Mouse (Mus musculus) neural tube, embryonic 11.5 days (tissue): ENCODE results near the gene Gm13275. TPM values are rescaled to one million over a fixed set of nuclear protein-coding genes. Genes with fewer than 3 reads are reported as not detected.
"Not testable (repeated sequence)": the region's sequence is repeated elsewhere in the genome, so short reads cannot be mapped to it uniquely, and the experiment has no call there.

Experiments
- ATAC-seq: fragments of 200-750 bp; cut with Nextera tagmentation; 2 replicates; pipeline ENCODE4 v1.8.0; 2017; ENCODE audit warnings: moderate number of reproducible peaks, mild to moderate bottlenecking, moderate TSS enrichment, moderate library complexity; ENCODE audit not compliant: insufficient read depth, low FRiP score, low TSS enrichment
- DNase-seq: peaks from one replicate; pipeline ENCODE4 v3.0.0-alpha.2; 2015; ENCODE audit warnings: low spot score
- H3K27ac ChIP-seq: fragments of 300-500 bp; sonication (generic); 2 replicates; pipeline ENCODE4 v1.5.1; 2014; ENCODE audit warnings: low read depth, mild to moderate bottlenecking, low read length
- H3K27me3 ChIP-seq: fragments of 300-500 bp; sonication (generic); 2 replicates; pipeline ENCODE4 v1.6.1; 2014; ENCODE audit warnings: mild to moderate bottlenecking, low read length, mixed read lengths; ENCODE audit not compliant: control insufficient read depth, insufficient read depth
- H3K36me3 ChIP-seq: fragments of 300-500 bp; sonication (generic); 2 replicates; pipeline ENCODE4 v1.6.1; 2014; ENCODE audit warnings: mild to moderate bottlenecking, low read length, moderate library complexity, mixed read lengths; ENCODE audit not compliant: control insufficient read depth, insufficient read depth
- H3K4me1 ChIP-seq: fragments of 300-500 bp; sonication (generic); 2 replicates; pipeline ENCODE4 v1.6.1; 2014; ENCODE audit warnings: low read length, mixed read lengths; ENCODE audit not compliant: control insufficient read depth, insufficient read depth
- H3K4me2 ChIP-seq: fragments of 300-500 bp; sonication (generic); 2 replicates; pipeline ENCODE4 v1.6.1; 2014; ENCODE audit warnings: low read depth, mild to moderate bottlenecking, moderate library complexity
- H3K4me3 ChIP-seq: fragments of 300-500 bp; sonication (generic); 2 replicates; pipeline ENCODE4 v1.5.1; 2014; ENCODE audit warnings: low read depth, low read length
- H3K9ac ChIP-seq: fragments of 300-500 bp; sonication (generic); 2 replicates; pipeline ENCODE4 v1.6.1; 2014; ENCODE audit warnings: mild to moderate bottlenecking, low read length
- H3K9me3 ChIP-seq: fragments of 300-500 bp; sonication (generic); 2 replicates; pipeline ENCODE4 v1.6.1; 2016; ENCODE audit warnings: low read length; ENCODE audit not compliant: control insufficient read depth
- WGBS: fragments of 180-500 bp; shearing (Covaris S2); extraction: QIAGEN DNeasy Blood & Tissue Kit; methylation state at CpG from one replicate; pipeline ENCODE4 v1.1.7; 2014; 5-methylcytosine and 5-hydroxymethylcytosine counted together
- polyA plus RNA-seq: library from polyadenylated mRNA; unstranded; fragments of >200 nt; fragmentation: Nextera tagmentation; extraction: Ambion mirVana; gene quantifications from 2 replicates; pipeline ENCODE4 v1.2.1, GENCODE M21; 2014

Gene Gm13275
- polyA plus RNA-seq, 1 experiment from 2014 or later: not detected

GRCm38 (mm10) chr4:88819659-88820058, 25.4 kb downstream of the Gm13275 start, which contains the start of gene Ifna11:
Gene Ifna11, plus strand, starts transcription at chr4:88819959.
- ATAC-seq (no peak), DNase-seq (no peak)
- H3K4me3 ChIP-seq: no peak within 1 kb of the TSS
- no peak within 1 kb of the TSS for H3K4me2 ChIP-seq
- H3K9me3 ChIP-seq: no peaks in the 10 kb centered on the region
- H3K9ac ChIP-seq: no peak within 1 kb of the TSS
- H3K4me1 ChIP-seq: no peaks in the 10 kb centered on the region
- no peak within 1 kb of the TSS for H3K27ac ChIP-seq
- no peaks in the 10 kb centered on the region for H3K36me3 ChIP-seq
- WGBS: 87% methylated on average over 1 of the region's 1 CpGs
- H3K27me3 ChIP-seq: no peaks in the 10 kb centered on the region

- ATAC-seq: no peak
- Histone ChIP-seq H3K4me2 (no peak overlapping the region), H3K27me3 (no peaks in the 10 kb centered on the region), H3K9ac (no peak overlapping the region), H3K4me1 (no peaks in the 10 kb centered on the region), H3K27ac (no peak overlapping the region), H3K9me3 (no peaks in the 10 kb centered on the region), H3K36me3 (no peaks in the 10 kb centered on the region), H3K4me3 (no peak overlapping the region)
- WGBS: 30% methylated on average over 4 of the region's 4 CpGs
- DNase-seq: no peak
Observed at GRCm38 (mm10) chr4:88822995-88823394, 28.7 kb downstream of the Gm13275 start.

DNA sequence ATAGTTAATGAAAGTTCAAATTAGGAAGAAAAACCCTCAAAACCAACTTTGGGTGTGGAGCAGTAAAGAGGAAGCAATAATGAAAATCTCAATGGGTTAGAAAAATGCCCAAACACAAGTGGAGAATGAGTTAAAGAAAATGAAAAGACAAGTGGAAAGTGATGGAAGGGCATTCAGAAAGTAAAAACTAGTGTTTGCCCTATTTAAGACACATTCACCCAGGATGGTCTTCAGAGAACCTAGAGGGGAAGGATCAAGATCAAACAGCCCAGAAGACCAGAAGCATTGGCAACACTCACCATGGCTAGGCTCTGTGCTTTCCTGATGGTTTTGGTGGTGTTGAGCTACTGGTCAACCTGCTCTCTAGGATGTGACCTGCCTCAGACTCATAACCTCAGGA, 32.8 kb downstream of the Gm13275 start, which contains the start of gene Ifna6:
Gene Ifna6, plus strand, starts transcription at position 301 of the 400 bp plus-strand sequence.
- H3K27me3 ChIP-seq, H3K9ac ChIP-seq, H3K4me3 ChIP-seq, H3K4me2 ChIP-seq, H3K36me3 ChIP-seq, H3K27ac ChIP-seq, DNase-seq, H3K4me1 ChIP-seq, ATAC-seq, H3K9me3 ChIP-seq: not testable (repeated sequence)

GRCm38 (mm10) chr4:88830523-88830922, 36.2 kb downstream of the Gm13275 start:
- WGBS: 31% methylated on average over 4 of the region's 4 CpGs
- Histone ChIP-seq H3K4me3 (no peak overlapping the region), H3K9me3 (no peaks in the 10 kb centered on the region), H3K36me3 (no peaks in the 10 kb centered on the region), H3K9ac (no peak overlapping the region), H3K27me3 (no peaks in the 10 kb centered on the region), H3K27ac (no peak overlapping the region), H3K4me1 (no peaks in the 10 kb centered on the region), H3K4me2 (no peak overlapping the region)
- no peak for ATAC-seq
- DNase-seq: no peak

DNA sequence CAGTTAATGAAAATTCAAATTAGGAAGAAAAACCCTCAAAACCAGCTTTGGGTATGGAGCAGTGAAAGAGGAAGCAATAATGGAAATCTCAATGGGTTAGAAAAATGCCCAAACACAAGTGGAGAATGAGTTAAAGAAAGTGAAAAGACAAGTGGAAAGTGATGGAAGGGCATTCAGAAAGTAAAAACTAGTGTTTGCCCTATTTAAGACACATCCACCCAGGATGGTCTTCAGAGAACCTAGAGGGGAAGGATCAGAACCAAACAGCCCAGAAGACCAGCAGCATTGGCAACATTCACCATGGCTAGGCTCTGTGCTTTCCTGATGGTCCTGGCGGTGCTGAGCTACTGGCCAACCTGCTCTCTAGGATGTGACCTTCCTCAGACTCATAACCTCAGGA, 40.9 kb downstream of the Gm13275 start, which contains the start of gene Ifna5:
Gene Ifna5, plus strand, starts transcription at position 301 of the 400 bp plus-strand sequence.
- not testable (repeated sequence) for H3K36me3 ChIP-seq, ATAC-seq, H3K4me3 ChIP-seq, DNase-seq, H3K27ac ChIP-seq, H3K27me3 ChIP-seq, H3K4me2 ChIP-seq, H3K4me1 ChIP-seq, H3K9ac ChIP-seq, H3K9me3 ChIP-seq
- WGBS: 69% methylated on average over 1 of the region's 1 CpGs

DNA sequence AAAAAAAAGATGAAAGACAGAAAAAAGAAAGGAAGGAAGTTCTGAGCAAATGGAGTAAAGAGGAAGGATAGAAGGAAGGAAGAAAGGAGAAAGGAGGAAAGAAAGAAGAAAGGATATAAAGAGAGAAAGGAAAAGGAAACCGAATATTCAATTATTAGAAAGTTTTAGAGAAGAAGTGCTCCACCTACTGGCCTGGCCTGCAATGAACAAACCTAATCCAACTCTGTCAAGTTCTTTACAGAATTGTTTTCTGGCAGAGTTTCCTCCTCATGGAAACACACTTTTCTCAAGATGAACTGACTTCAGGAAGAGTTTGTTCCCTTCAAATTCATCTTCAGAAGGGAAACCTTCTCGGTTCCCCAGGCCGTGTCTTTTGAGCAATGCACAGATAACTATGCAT, 44.5 kb downstream of the Gm13275 start:
- Histone ChIP-seq H3K36me3 (no peaks in the 10 kb centered on the region), H3K27ac (no peak overlapping the region), H3K27me3 (no peaks in the 10 kb centered on the region), H3K4me2 (no peak overlapping the region), H3K4me1 (no peaks in the 10 kb centered on the region), H3K9ac (no peak overlapping the region), H3K4me3 (no peak overlapping the region), H3K9me3 (no peaks in the 10 kb centered on the region)
- ATAC-seq: no peak
- DNase-seq: no peak
- 51% methylated on average over 3 of the region's 3 CpGs for WGBS

DNA sequence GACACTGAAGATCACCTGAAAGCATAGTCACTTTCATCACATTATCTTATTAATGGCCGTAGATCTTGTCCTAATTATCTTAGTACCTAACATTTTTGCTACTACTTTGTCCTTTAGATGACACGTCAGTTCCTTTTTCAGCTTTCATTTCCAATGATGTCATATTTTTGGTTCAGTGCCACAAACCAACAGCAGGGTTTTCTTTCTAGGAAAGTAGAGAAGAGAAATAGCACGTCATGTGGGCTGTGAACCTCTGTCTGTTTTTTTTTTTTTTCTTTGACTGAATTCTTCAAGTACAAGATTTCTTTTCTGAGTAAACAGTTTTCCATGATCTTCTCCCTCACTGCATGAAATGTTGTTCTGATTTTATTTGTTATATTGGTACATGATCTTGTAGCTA, 45.8 kb downstream of the Gm13275 start:
- no peak overlapping the region for H3K4me3 ChIP-seq
- DNase-seq (no peak), ATAC-seq (no peak)
- H3K4me2 ChIP-seq: no peak overlapping the region
- H3K27me3 ChIP-seq: no peaks in the 10 kb centered on the region
- H3K9me3 ChIP-seq: no peaks in the 10 kb centered on the region
- H3K4me1 ChIP-seq: no peaks in the 10 kb centered on the region
- H3K36me3 ChIP-seq: no peaks in the 10 kb centered on the region
- WGBS: 83% methylated on average over 3 of the region's 3 CpGs
- H3K9ac ChIP-seq: no peak overlapping the region
- H3K27ac ChIP-seq: no peak overlapping the region

DNA sequence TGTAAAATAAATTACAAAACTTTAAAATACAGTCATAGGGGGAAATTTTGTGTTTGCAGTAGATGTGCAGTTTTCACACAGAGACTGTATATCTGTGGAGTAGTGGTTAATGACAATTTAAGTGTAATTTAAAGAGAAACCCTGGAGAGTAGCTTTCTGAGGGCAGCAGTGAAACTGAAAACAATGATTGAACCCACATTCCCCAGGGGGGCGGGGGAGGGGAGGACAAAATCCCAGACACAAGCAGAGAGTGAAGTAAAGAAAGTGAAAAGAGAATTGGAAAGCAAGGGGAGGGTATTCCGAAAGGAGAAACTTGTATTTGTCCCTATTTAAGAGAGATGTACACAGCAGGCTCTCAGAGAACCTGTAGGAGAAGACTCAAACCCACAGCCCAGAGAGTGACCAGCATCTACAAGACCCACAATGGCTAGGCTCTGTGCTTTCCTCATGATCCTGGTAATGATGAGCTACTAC, 47.2 kb downstream of the Gm13275 start, which contains the start of gene Ifna4:
Gene Ifna4, plus strand, starts transcription at position 424 of the 474 bp plus-strand sequence.
- Histone ChIP-seq H3K9me3 (no peaks in the 10 kb centered on the region), H3K4me3 (no peak within 1 kb of the TSS), H3K36me3 (no peaks in the 10 kb centered on the region), H3K4me2 (no peak within 1 kb of the TSS), H3K4me1 (no peaks in the 10 kb centered on the region), H3K27ac (no peak within 1 kb of the TSS), H3K27me3 (no peaks in the 10 kb centered on the region), H3K9ac (no peak within 1 kb of the TSS)
- ATAC-seq: no peak
- no peak for DNase-seq
- WGBS: 48% methylated on average over 2 of the region's 2 CpGs
